Mouse (Mus musculus) liver, postnatal 0 days (tissue): Measurements from ENCODE around the gene Kifc5b. TPM values are rescaled to one million over a fixed set of nuclear protein-coding genes. Genes with fewer than 3 reads are reported as not detected.
"Not testable (repeated sequence)": the region's sequence is repeated elsewhere in the genome, so short reads cannot be mapped to it uniquely, and the experiment has no call there.

Experiments
- ATAC-seq: fragments of 200-750 bp; cut with Nextera tagmentation; 2 replicates; pipeline ENCODE4 v1.8.0; 2017; ENCODE audit warnings: mild to moderate bottlenecking, moderate library complexity
- DNase-seq: peaks from one replicate; pipeline ENCODE4 v3.0.0-alpha.2; 2016
- H3K27ac ChIP-seq: fragments of 300-500 bp; sonication (generic); 2 replicates; pipeline ENCODE4 v1.5.1; 2014; ENCODE audit warnings: antibody characterized with exemption, moderate library complexity, mild to moderate bottlenecking, low read depth
- H3K27me3 ChIP-seq: fragments of 300-500 bp; sonication (generic); 2 replicates; pipeline ENCODE4 v1.6.1; 2014; ENCODE audit warnings: low read length, control low read depth, mixed read lengths; ENCODE audit not compliant: insufficient read depth
- H3K36me3 ChIP-seq: fragments of 300-500 bp; sonication (generic); replicated peaks from 2 replicates; pipeline ENCODE4 v1.6.1; 2014; ENCODE audit warnings: mild to moderate bottlenecking, control low read depth, low read length, moderate library complexity, mixed read lengths; ENCODE audit not compliant: insufficient read depth
- H3K4me1 ChIP-seq: fragments of 300-500 bp; sonication (generic); 2 replicates; pipeline ENCODE4 v1.6.1; 2014; ENCODE audit warnings: antibody characterized with exemption, mild to moderate bottlenecking, control low read depth; ENCODE audit not compliant: insufficient read depth
- H3K4me2 ChIP-seq: fragments of 300-500 bp; sonication (generic); 2 replicates; pipeline ENCODE4 v1.6.1; 2014; ENCODE audit warnings: low read depth, mild to moderate bottlenecking, low read length, moderate library complexity, mixed read lengths
- H3K4me3 ChIP-seq: fragments of 300-500 bp; sonication (generic); 2 replicates; pipeline ENCODE4 v1.5.1; 2014; ENCODE audit warnings: low read depth, low read length
- H3K9ac ChIP-seq: fragments of 300-500 bp; sonication (generic); replicated peaks from 2 replicates; pipeline ENCODE4 v1.6.1; 2014; ENCODE audit warnings: mild to moderate bottlenecking, moderate library complexity
- H3K9me3 ChIP-seq: fragments of 300-500 bp; sonication (generic); 2 replicates; pipeline ENCODE4 v1.6.1; 2016; ENCODE audit warnings: mild to moderate bottlenecking, control low read depth, low read length, mixed read lengths
- CTCF ChIP-seq: sonication (generic); IDR thresholded peaks from 2 replicates; pipeline ENCODE4 v1.5.1; 2016; ENCODE audit warnings: antibody characterized with exemption, low read depth
- EP300 ChIP-seq: IDR thresholded peaks from 2 replicates; pipeline ENCODE4 v1.6.1; 2016; ENCODE audit warnings: antibody characterized with exemption, low read depth, mild to moderate bottlenecking
- WGBS: fragments of 180-500 bp; shearing (Covaris S2); extraction: QIAGEN DNeasy Blood & Tissue Kit; methylation state at CpG from one replicate; pipeline ENCODE4 v1.1.7; 2014; ENCODE audit not compliant: insufficient replicate concordance; 5-methylcytosine and 5-hydroxymethylcytosine counted together
- polyA plus RNA-seq: library from polyadenylated mRNA; unstranded; fragments of >200 nt; fragmentation: Nextera tagmentation; extraction: Ambion mirVana; gene quantifications from 2 replicates; pipeline ENCODE4 v1.2.1, GENCODE M21; 2015

The Kifc5b gene
- polyA plus RNA-seq, 1 experiment from 2014 or later, result 2.7 TPM

DNA sequence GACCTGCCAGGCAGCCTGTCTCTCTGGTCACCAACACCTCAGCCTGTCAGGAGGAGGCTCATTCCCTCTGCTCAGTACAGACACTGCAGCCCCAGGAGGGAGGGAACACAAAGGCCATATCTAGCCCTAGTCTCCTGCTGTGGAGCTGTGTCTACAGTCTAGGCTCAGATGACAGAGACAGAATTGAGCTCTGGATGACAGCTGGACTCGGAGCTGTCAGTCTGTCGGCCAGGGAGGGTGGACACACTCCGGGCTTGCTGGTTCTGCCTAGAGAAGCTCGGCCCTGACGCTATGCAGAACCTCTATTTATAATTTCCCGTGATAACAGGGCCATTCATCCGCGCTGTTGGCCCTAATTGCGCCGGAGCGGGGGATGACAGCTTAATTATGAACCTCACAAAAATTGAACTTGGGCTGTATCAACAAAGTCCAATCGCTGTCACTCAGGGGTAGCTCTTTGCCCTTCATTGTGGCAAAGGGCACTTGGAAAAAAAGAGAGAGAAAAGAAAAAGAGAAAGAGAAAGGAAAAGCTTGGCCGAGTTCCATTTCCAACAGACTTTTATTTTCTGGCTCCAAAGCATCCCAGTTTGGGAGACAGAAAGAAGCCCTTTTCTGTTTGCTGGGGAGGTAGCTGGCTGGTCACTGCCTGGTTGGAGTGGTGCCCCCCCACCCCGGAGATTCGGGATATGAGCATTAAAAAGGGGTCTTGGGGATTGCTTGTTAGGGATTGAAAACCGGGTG is 24.1 kb upstream of the Kifc5b start:
- Histone ChIP-seq H3K27ac (no peak overlapping the region), H3K9me3 (no peaks in the 10 kb centered on the region), H3K4me1 (0 out of 2 replicates have a peak, but pooled peaks cover 2% of the 10 kb centered on the region), H3K4me3 (no peak overlapping the region), H3K9ac (no peak overlapping the region), H3K27me3 (no peaks in the 10 kb centered on the region), H3K4me2 (no peak overlapping the region), H3K36me3 (no peaks in the 10 kb centered on the region)
- DNase-seq (peak; percentile 14), ATAC-seq (no peak)
- no peak for TF ChIP-seq EP300
- TF ChIP-seq CTCF, result no peak
- 60% methylated on average over 16 of the region's 16 CpGs for WGBS

DNA sequence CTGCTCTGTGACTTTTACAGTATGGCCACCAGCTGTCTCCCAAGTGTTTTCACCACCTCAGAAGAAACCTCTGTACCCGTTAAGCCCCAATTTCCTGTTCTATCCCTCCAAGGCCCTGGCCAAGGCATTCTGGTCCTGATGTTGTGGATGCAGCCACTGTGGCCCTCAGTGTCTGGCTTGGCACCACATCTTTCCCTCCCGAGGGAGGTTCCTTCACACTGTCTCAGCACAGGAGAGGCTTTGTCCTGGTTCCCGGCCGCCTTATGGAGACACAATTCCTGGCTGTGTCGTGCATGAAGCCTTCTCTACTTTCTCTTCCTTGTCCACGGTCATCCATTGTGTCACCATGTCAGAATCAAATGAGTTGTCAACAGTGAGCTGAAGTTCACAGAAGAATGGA is 23.4 kb upstream of the Kifc5b start:
- 62% methylated on average over 6 of the region's 6 CpGs for WGBS
- H3K9me3 ChIP-seq, result no peaks in the 10 kb centered on the region
- H3K4me3 ChIP-seq, result no peak overlapping the region
- H3K9ac ChIP-seq, result no peak overlapping the region
- DNase-seq, result no peak
- no peak for TF ChIP-seq EP300
- TF ChIP-seq CTCF, result no peak
- ATAC-seq, result no peak
- H3K27ac ChIP-seq, result no peak overlapping the region
- no peak overlapping the region for H3K4me2 ChIP-seq
- 0 out of 2 replicates have a peak, but pooled peaks cover 2% of the 10 kb centered on the region for H3K4me1 ChIP-seq
- H3K27me3 ChIP-seq, result no peaks in the 10 kb centered on the region
- no peaks in the 10 kb centered on the region for H3K36me3 ChIP-seq

DNA sequence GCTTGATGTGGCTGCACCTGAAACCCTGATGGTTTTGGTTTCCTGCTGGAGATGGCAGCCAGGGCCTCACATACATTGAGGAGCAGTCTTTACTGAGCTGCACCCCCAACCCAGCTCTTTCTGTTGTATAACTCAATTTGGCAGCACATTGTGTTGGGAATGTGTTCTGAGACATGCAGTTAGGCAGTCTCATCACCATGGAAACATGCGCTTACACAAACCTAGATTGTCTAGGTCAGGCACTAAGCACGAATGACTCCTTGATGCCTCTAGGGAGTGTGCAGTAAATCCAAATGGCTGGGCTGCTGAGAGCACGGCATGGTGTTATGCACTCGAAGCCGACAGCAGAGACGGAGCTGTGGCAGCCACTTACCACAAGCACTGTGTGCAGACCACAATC is 22.5 kb upstream of the Kifc5b start:
- 86% methylated on average over 6 of the region's 6 CpGs for WGBS
- no peak overlapping the region for H3K4me3 ChIP-seq
- no peak overlapping the region for H3K9ac ChIP-seq
- DNase-seq (no peak), ATAC-seq (no peak)
- TF ChIP-seq CTCF (no peak), EP300 (no peak)
- no peak overlapping the region for H3K27ac ChIP-seq
- H3K4me2 ChIP-seq, result no peak overlapping the region
- no peaks in the 10 kb centered on the region for H3K9me3 ChIP-seq
- H3K36me3 ChIP-seq, result no peaks in the 10 kb centered on the region
- 0 out of 2 replicates have a peak, but pooled peaks cover 2% of the 10 kb centered on the region for H3K4me1 ChIP-seq
- no peaks in the 10 kb centered on the region for H3K27me3 ChIP-seq

DNA sequence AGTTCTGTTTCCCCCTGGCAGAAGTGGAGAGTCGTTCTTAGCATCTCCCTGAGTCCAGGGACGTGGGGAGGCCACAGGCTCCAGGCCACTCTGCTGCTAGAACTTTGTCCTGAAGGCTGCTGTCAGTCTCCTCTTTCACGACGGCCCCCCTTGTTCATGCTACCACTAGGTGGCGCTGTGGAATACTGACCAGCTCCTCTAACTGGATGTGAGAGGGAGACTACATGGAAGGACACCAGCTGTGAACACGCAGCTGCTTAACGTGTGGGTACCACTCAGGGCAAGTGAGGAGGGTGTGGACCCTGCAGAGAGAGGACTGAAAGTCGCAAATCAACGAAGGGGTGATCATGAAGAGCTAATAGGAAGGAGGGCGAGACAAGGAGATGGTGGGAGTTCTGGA is 21.3 kb upstream of the Kifc5b start:
- ATAC-seq (no peak), DNase-seq (peak; percentile 78)
- WGBS, result 11% methylated on average over 10 of the region's 10 CpGs
- no peaks in the 10 kb centered on the region for H3K36me3 ChIP-seq
- H3K27me3 ChIP-seq, result no peaks in the 10 kb centered on the region
- H3K4me2 ChIP-seq, result no peak overlapping the region
- no peaks in the 10 kb centered on the region for H3K9me3 ChIP-seq
- H3K4me3 ChIP-seq, result no peak overlapping the region
- H3K4me1 ChIP-seq, result 0 out of 2 replicates have a peak, but pooled peaks cover 2% of the 10 kb centered on the region
- H3K9ac ChIP-seq, result no peak overlapping the region
- no peak overlapping the region for H3K27ac ChIP-seq
- TF ChIP-seq CTCF (peak; percentile 97), EP300 (no peak)

DNA sequence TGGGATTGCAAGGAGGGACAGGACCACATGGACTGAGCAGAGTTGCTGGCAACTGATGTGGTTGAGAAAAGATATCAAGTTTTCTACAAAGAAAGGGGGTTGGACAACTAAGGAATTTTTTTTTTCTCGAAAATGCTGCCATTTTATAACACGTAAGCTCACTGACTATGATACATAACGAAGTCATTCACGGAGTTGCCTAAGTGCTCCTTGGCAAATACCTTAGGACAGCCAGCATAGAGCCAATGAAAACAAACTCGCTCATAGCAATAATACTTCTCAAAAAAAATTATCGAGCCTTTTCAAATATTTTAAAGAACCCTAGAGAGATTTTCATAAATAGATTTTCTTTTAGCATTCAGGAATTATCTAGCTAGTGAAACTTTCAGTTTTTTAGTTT is 16.0 kb upstream of the Kifc5b start:
- ATAC-seq (no peak), DNase-seq (no peak)
- 79% methylated on average over 6 of the region's 6 CpGs for WGBS
- H3K27me3 ChIP-seq, result no peaks in the 10 kb centered on the region
- TF ChIP-seq EP300, result no peak
- no peak for TF ChIP-seq CTCF
- H3K27ac ChIP-seq, result no peak overlapping the region
- H3K9ac ChIP-seq, result no peak overlapping the region
- no peak overlapping the region for H3K4me2 ChIP-seq
- no peak overlapping the region for H3K4me3 ChIP-seq
- no peaks in the 10 kb centered on the region for H3K9me3 ChIP-seq
- no peaks in the 10 kb centered on the region for H3K36me3 ChIP-seq
- H3K4me1 ChIP-seq, result no peaks in the 10 kb centered on the region

DNA sequence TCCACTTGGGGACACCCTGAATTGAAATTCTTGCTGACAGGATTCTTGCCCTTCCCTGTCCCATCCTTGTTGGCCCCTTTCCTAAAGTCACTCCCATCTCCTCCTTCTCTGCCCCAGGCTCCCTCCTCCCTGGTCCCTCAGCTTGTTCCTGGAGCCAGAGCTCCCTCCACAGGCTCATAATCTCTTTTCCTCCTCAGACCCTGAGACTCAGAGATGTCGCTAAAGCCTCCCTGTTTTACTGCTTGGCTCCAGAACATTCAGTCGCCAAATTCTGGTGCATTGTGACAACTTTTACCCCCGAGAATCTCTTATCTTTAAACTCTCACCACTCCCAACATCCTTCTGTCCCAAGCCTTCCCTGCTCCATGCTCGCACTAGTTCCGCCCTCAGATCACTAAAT is 12.6 kb upstream of the Kifc5b start:
- no peak for ATAC-seq
- WGBS, result 57% methylated on average over 5 of the region's 5 CpGs

DNA sequence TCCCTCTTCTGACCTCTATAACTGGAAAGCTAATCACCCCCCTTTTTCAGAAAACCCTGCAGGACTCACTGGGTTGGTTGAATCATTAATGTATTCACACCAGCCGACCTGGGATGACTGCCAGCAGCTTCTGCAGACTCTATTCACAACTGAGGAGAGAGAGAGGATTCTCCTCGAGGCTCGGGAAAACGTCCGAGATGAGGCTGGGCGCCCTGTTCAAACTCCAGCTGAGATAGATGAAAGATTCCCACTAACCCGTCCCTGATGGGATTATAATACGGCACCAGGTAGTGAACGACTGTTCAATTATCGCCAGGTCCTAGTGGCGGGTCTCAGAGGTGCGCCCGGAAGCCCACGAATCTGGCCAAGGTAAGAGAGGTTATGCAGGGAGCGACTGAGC is 9.4 kb upstream of the Kifc5b start:
- ATAC-seq, DNase-seq, H3K4me3 ChIP-seq, H3K4me2 ChIP-seq, H3K27me3 ChIP-seq, H3K27ac ChIP-seq, H3K4me1 ChIP-seq, H3K36me3 ChIP-seq, H3K9ac ChIP-seq, H3K9me3 ChIP-seq: not testable (repeated sequence)
- WGBS, result 91% methylated on average over 14 of the region's 15 CpGs

More for the DNA sequence above, 12.6 kb upstream of the Kifc5b start:
- DNase-seq, result no peak
- no peaks in the 10 kb centered on the region for H3K9me3 ChIP-seq
- TF ChIP-seq CTCF, result no peak
- TF ChIP-seq EP300, result no peak
- no peaks in the 10 kb centered on the region for H3K4me1 ChIP-seq
- H3K9ac ChIP-seq, result no peak overlapping the region
- H3K4me3 ChIP-seq, result no peak overlapping the region
- H3K36me3 ChIP-seq, result no peaks in the 10 kb centered on the region
- H3K27me3 ChIP-seq, result no peaks in the 10 kb centered on the region
- no peak overlapping the region for H3K4me2 ChIP-seq
- H3K27ac ChIP-seq, result no peak overlapping the region
